Mouse (Mus musculus): ENCODE data around the gene Slc38a10. TPM values are rescaled to one million over a fixed set of nuclear protein-coding genes. Genes with fewer than 3 reads are reported as not detected.

Slc38a10 gene
- total and polyA plus RNA-seq, 3 experiments = 78.2 to 80.7 TPM; not detected in 1

GRCm38 (mm10) chr11:120139309-120139731 is 11.8 kb downstream of the Slc38a10 start (continued):
- TF ChIP-seq CHD1 (IDR thresholded peaks at IDR 0.05; ENCODE audit: low read depth, low read length) (no peak), MYC (IDR thresholded peaks at IDR 0.05; ENCODE audit: low read depth, low read length) (peak; percentile 47; the same call in 1 of the 2 replicates), MAFK (IDR thresholded peaks at IDR 0.05; ENCODE audit: borderline replicate concordance, low read depth, low read length) (peak; percentile 88), GATA1 (IDR thresholded peaks at IDR 0.05; ENCODE audit: low read depth, low read length) (peak; percentile 96), GABPA (IDR thresholded peaks at IDR 0.05; ENCODE audit: low read depth, low read length) (no peak), CTCF (IDR thresholded peaks at IDR 0.05 in 2 of 3, conservative IDR thresholded peaks at IDR 0.05 in 1 of 3; ENCODE audit: control insufficient read depth in 1 of 3, insufficient read depth in 1 of 3, low read depth in 2 of 3, low read length in 3 of 3, poor library complexity in 1 of 3, severe bottlenecking in 1 of 3) (no peak), ELF1 (IDR thresholded peaks at IDR 0.05; ENCODE audit: low read depth, low read length) (peak; percentile 78; the same call in 1 of the 2 replicates), TBP (IDR thresholded peaks at IDR 0.05; ENCODE audit: low read depth, low read length) (0 out of 2 replicates have a peak, but pooled peaks have one; percentile 18), TCF12 (IDR thresholded peaks at IDR 0.05; ENCODE audit: low read depth, low read length) (peak; percentile 95), JUND (IDR thresholded peaks at IDR 0.05; ENCODE audit: low read depth, low read length) (no peak), BHLHE40 (IDR thresholded peaks at IDR 0.05; ENCODE audit: borderline replicate concordance, low read depth, low read length) (peak; percentile 100), EP300 (IDR thresholded peaks at IDR 0.05; ENCODE audit: low read depth in 1 of 2, low read length in 2 of 2) (peak; percentile 92 to 94), USF2 (IDR thresholded peaks at IDR 0.05; ENCODE audit: borderline replicate concordance in 1 of 2, insufficient read depth in 1 of 2, low read depth in 1 of 2, low read length in 2 of 2) (no peak), RCOR1 (IDR thresholded peaks at IDR 0.05; ENCODE audit: low read depth, low read length) (peak; percentile 93), CHD2 (IDR thresholded peaks at IDR 0.05; ENCODE audit: low read length) (no peak)

GRCm38 (mm10) chr11:120137625-120138004 is 13.5 kb downstream of the Slc38a10 start:
- TF ChIP-seq NRF1 (IDR thresholded peaks at IDR 0.05; ENCODE audit: insufficient read depth, low read depth, low read length, poor library complexity, severe bottlenecking) (no peak), SIN3A (IDR thresholded peaks at IDR 0.05; ENCODE audit: low read length) (no peak)
- Histone ChIP-seq H3K79me2 (ENCODE audit: control insufficient read depth, insufficient read depth, low read length, poor library complexity) (no peaks in the 10 kb centered on the region; the same call in 1 of the 2 replicates), H3K9me3 (replicated peaks; ENCODE audit: insufficient read depth, low read length) (no peaks in the 10 kb centered on the region), H3K27ac (ENCODE audit: control insufficient read depth, low read depth, low read length) (peak overlapping the region; percentile 63), H3K27me3 (ENCODE audit: control insufficient read depth in 1 of 2, insufficient read depth in 2 of 2, low read length in 2 of 2) (no peaks in the 10 kb centered on the region), H3K4me1 (ENCODE audit: control insufficient read depth in 1 of 2, insufficient read depth in 2 of 2, low read length in 2 of 2) (peaks cover 22 to 42% of the 10 kb centered on the region in 2 experiments), H3K9ac (ENCODE audit: control insufficient read depth, low read depth, low read length, poor library complexity, severe bottlenecking) (peak overlapping the region; percentile 6; the same call in 1 of the 2 replicates), H3K4me3 (ENCODE audit: control insufficient read depth in 1 of 2, insufficient read depth in 1 of 2, low read depth in 2 of 2, low read length in 2 of 2) (no peak overlapping the region), H3K36me3 (ENCODE audit: control insufficient read depth in 1 of 2, insufficient read depth in 2 of 2, low read length in 2 of 2) (peaks cover 5 to 35% of the 10 kb centered on the region in 2 experiments)
- DNase-seq (ENCODE audit: low read depth, low spot score) = no peak

All from MEL (cell line).